Mouse (Mus musculus) adrenal gland, postnatal 25 days (tissue): Measurements from ENCODE around the gene Selenom. TPM values are rescaled to one million over a fixed set of nuclear protein-coding genes. Genes with fewer than 3 reads are reported as not detected.

Source experiments
- DNase-seq: peaks from one replicate; pipeline ENCODE4 v3.0.0; 2021; ENCODE audit warnings: mixed read lengths
- total RNA-seq: library from RNA; stranded (reverse); gene quantifications from 2 replicates; pipeline ENCODE4 v1.2.3, GENCODE M21; 2021

The Selenom gene
- total RNA-seq, 1 experiment from 2014 or later, result 32.2 TPM

- no peak for DNase-seq
These were observed 1.2 kb upstream of the Selenom start for GRCm38 (mm10) chr11:3513291-3513690.

- no peak for DNase-seq
These were observed 732 bp downstream of the Selenom start for GRCm38 (mm10) chr11:3515216-3515615.

GRCm38 (mm10) chr11:3515637-3516036, 1.2 kb downstream of the Selenom start:
- DNase-seq, result no peak

- DNase-seq, result no peak
These were observed 1.6 kb downstream of the Selenom start for GRCm38 (mm10) chr11:3516121-3516520.

GRCm38 (mm10) chr11:3516859-3517845, 2.7 kb downstream of the Selenom start:
- no peak for DNase-seq

- DNase-seq, result no peak
These were observed 3.6 kb downstream of the Selenom start for GRCm38 (mm10) chr11:3517846-3518732.

- no peak for DNase-seq
These were observed 4.7 kb downstream of the Selenom start for GRCm38 (mm10) chr11:3519051-3519726.

- no peak for DNase-seq
These were observed 5.4 kb downstream of the Selenom start for GRCm38 (mm10) chr11:3519756-3520398.

GRCm38 (mm10) chr11:3520919-3521318, 6.4 kb downstream of the Selenom start:
- DNase-seq, result no peak

GRCm38 (mm10) chr11:3521339-3522224, 7.1 kb downstream of the Selenom start:
- no peak for DNase-seq

- DNase-seq, result no peak
These were observed 8.0 kb downstream of the Selenom start for GRCm38 (mm10) chr11:3522285-3523000.

GRCm38 (mm10) chr11:3523840-3524582, 9.5 kb downstream of the Selenom start:
- no peak for DNase-seq

- DNase-seq, result no peak
These were observed 11.1 kb downstream of the Selenom start for GRCm38 (mm10) chr11:3525560-3525959.

GRCm38 (mm10) chr11:3526207-3526606, 11.7 kb downstream of the Selenom start:
- no peak for DNase-seq

- DNase-seq, result no peak
These were observed 12.7 kb downstream of the Selenom start for GRCm38 (mm10) chr11:3526979-3527738.

GRCm38 (mm10) chr11:3527766-3528165, 13.3 kb downstream of the Selenom start:
- DNase-seq, result no peak

GRCm38 (mm10) chr11:3528208-3528607, 13.7 kb downstream of the Selenom start:
- no peak for DNase-seq

- no peak for DNase-seq
These were observed 15.2 kb downstream of the Selenom start for GRCm38 (mm10) chr11:3529476-3530252.
